Mouse (Mus musculus): Measurements from ENCODE around the gene Zfp213.
"Not testable (repeated sequence)": the region's sequence is repeated elsewhere in the genome, so short reads cannot be mapped to it uniquely, and the experiment has no call there.

Gene Zfp213

DNA sequence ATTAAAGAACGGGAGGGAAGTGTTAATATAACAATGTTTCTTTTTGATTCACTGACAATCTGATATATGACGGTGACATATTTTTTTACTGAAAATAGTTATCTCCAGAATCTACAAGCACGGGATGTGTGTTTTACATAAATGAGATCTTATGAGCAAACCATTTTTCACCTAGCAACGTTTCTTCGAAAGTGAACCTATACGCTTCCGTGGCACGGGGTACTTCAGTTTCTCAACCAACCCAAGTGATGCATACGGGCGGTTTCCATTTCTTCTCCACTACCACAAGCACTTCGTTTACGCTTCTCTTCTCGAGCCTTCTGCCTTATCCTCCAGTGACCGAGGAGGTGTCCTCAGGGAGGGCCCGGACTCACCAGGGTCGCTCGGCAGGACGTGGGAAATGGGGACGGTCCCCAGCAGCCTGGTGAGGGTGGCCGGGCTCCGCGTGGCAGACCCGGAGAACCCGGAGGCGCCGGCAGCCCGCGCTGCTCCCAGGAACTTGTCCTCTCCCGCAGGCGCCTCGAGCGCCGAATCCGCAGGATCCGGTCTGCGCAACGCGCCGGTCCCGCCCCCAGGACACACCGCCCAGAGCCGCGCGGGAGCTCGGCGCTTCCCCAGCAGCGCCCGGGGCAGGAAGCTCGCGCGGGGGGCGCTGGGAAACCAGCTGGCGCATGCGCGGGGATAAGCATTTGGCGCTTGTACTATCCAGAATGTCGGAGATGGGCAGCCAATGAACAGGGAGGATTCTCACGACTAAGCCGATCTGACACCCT is at the start of gene Zfp213:
Zfp213 (minus strand) TSS at position 644 of the 773 bp plus-strand sequence.
- DNase-seq (ENCODE audit: inconsistent ontology term): peak; percentile 99

DNA sequence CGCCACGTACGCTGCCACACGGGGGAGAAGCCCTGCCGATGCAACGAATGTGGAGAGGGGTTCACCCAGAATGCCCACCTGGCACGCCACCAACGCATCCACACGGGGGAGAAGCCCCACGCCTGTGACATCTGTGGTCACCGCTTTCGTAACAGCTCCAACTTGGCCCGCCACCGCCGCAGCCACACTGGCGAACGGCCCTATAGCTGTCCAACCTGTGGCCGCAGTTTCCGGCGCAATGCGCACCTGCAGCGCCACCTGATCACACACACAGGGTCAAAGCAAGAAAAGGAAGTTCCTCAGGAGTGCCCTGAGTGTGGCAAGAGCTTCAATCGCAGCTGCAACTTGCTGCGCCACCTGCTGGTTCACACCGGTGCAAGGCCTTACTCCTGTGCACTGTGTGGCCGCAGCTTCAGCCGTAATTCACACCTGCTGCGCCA is 46.3 kb upstream of the Zfp213 start:
- no peak for DNase-seq (ENCODE audit: inconsistent ontology term)

DNA sequence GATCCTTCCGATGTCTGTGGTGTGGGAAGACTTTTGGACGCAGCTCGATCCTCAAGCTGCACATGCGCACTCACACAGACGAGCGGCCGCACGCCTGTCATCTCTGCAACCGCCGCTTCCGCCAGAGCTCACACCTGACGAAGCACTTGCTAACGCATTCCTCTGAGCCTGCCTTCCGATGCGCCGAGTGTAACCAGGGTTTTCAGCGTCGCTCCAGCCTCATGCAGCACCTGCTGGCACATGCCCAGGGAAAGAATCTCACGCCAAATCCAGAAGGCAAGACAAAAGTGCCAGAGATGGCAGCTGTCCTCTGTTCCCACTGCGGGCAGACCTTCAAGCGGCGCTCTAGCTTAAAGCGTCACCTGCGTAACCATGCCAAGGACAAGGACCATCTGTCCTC is 45.6 kb upstream of the Zfp213 start:
- DNase-seq (ENCODE audit: inconsistent ontology term): no peak

DNA sequence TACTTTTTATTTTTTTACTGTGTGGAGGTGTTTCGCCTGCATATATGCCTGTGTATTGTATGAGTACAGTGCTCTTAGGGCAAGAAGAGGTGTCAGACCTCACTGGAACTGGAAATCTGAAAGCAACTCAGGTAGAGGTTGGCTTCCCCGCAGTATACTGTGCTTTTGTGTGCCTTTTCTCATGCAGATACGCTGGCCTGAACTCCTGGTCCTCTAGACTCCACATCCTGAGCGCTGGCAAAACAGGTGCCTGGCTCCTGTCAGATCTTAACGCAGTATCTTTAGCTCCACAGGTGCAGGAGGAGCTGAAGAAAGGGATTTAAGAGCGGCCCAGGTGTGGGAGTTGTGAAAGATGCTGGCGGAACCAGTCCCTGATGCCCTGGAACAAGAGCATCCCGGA is 41.2 kb upstream of the Zfp213 start:
- no peak for DNase-seq (ENCODE audit: inconsistent ontology term)

DNA sequence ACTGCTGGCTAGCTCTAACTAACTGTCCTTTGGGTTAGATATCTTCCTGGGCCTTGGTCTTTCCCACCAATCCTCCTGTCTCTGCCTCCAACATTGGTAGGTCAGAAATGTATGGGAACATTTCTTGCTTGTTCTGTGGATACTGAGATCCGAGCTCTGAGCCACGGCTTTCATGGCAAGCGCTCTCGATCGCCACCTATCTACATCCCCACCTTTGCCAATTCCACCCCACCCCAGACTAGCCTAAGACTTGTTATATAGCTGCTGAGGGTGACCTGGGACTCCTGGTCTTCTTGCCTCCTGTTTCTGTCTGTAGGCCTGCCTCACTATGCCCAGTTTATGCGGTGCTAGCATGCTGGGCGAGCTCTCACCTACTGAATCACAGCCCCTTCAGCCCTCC is 40.4 kb upstream of the Zfp213 start:
- no peak for DNase-seq (ENCODE audit: inconsistent ontology term)

DNA sequence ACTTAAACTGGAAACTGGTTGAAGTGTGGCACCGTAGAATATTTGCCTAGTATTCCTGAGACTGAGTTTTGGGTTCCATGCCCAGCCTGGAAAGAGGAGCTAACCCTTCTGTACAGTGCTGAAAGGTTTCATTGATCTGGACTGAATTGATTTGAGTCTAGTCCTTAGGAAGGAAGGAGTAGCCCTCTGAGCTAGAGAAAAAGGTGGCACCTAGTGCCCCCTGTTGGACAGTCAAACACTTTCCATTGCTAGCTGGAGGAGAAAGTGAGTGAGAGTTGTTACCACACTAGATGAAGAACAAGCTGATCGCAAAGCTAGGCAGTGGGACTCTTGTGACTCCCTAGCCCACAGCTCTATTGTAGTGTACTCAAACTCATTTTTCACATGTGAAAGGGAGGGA is 39.5 kb upstream of the Zfp213 start:
- peak; percentile 26 for DNase-seq (ENCODE audit: inconsistent ontology term)

DNA sequence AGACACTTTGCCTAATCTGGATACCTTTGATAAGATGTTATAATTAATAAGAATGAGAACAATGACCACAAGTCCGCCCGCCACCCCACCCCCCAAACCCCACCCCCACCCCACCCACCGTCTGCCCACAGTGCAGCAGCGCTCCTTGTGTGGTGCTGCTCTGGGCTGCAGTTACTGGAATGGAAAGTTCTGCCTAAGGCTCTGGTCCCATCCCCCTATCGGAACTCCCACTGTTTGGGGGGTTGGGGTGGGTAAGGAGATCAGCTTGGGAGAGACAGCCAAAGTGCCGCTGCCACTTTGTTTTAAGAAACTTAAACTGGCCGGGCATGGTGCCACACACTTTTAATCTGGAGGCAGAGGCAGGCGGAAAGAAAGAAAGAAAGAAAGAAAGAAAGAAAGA is 39.0 kb upstream of the Zfp213 start:
- no peak for DNase-seq (ENCODE audit: inconsistent ontology term)

DNA sequence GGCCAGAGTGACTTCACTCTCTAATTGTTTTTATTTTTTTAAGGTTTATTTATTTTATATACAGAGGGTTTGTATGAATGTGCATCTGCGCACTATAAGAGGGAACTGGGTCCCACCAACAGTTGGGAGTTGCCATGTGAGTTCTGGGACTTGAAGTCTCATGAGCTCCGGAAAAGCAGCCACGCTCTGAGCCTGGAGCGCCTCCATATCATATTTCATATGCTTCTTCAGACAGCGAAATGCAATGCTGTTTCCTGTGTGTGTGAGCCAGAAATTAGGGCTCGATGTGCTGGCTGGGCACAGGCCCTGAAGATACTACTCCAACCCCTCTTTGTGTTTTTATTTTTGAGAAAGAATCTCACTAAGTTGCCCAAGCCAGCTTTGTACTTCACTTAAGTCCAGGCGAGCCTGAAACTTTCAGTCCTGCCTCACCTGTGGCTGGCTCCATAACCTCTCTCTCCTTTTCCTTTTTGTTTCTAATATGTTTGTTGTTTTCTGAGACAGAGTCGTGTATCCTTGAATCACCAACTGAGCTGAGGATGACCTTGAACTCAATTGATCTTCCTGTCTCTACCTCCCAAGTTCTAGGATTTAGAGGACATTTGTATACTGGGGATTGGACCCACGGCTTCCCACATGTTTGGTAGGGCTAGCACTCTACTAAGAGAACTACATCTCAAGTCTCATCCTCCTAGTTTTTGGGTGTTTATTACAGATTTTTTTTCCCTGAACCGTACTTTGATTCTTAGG is 38.0 kb upstream of the Zfp213 start:
- DNase-seq (ENCODE audit: inconsistent ontology term): no peak

DNA sequence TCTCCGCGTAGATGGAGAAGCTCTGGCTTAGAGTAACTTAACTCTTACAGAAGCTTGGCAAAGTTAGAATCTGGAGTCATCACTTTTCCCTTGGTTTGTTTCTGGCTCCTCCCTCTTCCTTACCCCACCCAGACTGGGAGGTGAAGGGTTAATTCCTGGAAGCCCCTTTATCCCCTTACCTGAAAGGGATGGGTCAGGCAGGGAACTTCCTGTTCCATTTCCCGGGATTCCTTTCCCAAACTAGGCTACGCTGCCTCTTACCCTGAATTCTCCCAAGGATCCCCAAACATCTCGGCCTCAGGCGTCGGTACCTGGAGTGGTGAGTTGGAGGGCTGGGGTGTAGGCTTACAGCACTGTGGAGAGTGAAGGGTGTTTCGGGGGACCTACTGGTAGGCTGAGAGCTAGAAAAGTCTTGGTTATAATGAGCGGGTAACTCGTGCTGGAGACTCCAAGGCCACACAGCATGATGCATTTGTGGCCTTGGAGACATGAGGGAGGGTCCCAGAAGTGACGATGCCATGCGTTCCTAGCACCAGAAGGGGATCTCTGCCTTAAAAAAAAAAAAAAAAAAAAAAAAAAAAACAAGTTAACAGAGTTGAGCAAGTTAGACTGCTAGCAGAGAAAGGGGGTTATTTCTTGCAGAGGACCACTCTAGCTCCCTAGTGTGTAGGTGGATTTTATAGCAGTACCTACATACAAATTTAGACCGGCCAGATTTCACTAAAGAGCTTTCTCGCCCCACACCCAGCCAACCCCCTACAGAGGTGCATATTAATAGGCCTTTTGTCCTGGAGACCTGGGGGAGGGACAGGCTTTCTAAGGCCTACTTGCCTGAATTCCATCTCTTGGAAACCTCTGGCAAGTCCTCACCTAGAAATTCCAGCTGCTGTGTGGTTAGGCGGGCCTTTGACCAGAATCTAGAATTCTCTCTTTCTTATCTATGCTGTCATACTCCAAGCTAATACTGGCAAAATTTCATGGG is 36.9 kb upstream of the Zfp213 start, which contains the start of gene Zscan10:
Zscan10 (plus strand) TSS at position 216 of the 982 bp plus-strand sequence.
- no peak for DNase-seq (ENCODE audit: inconsistent ontology term)

DNA sequence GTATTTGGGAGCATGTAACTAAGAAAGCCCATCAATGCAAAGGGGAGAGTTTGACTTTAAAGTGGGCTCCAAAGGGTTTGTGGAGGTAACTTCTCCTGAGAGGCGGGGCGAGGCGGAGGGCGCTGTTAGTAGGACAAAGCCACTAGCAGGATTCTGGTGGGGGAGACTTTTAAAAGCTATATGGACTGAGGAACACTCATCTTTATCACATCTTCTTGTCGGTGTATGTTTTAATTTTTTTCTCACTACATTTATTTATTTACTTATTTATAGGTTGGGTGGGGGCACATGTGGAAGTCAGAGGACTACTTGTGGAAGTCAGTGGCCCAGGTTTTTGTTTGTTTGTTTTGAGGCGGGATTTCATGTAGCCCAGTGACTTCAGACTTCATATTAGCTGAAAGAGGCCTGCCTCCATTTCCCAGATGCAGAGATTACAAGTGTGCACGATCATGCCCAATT is 35.6 kb upstream of the Zfp213 start:
- DNase-seq (ENCODE audit: inconsistent ontology term): no peak

DNA sequence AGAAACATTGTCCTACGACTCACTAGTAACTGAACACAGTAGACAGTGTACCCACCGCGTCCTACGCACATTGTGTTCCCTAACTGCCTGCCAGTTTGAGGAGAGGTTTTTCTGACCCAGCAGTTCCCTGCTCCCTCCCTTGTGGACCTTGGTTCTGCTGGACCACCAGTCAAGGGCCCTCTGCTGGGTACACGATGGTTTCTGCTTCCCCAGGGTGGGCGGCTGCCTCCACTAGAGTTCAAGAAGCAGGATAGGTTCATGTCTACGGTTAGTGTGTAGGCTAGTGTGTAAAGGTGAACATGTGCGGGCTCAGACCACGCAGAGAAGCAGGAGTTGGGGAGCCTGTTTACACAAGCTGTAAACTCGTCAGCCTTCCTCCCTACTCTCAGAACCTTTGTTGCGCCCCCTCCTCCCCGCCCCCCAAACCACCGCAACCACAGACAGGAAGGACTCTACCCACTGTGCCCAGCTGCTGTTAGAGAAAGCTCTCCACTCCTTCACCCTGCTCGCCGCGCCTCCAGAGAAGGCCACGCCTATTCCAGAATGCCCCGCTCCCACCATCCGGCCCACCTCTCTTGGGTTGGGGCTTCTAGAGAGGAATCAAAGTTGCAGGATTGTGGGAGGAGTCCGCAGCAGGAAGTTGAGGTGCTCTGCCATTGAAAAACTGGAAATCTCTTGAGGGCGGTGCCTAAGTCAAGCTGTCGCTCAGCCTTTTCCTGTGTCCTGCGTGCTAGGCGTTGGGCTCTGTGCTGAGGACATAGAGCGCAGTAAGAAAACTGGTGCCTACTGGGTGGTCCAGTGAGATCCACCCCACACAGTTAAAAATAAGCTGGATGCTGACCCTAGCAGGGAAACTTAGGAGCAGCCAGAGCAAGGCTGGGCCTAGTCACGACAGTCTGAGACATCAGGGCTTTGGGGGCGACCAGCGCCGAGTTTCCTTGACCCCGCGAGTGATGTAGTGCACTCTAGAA is 34.8 kb upstream of the Zfp213 start, which contains the start of gene Zfp13:
Zfp13 (minus strand) TSS at position 906 of the 971 bp plus-strand sequence.
- DNase-seq (ENCODE audit: inconsistent ontology term): peak; percentile 96

DNA sequence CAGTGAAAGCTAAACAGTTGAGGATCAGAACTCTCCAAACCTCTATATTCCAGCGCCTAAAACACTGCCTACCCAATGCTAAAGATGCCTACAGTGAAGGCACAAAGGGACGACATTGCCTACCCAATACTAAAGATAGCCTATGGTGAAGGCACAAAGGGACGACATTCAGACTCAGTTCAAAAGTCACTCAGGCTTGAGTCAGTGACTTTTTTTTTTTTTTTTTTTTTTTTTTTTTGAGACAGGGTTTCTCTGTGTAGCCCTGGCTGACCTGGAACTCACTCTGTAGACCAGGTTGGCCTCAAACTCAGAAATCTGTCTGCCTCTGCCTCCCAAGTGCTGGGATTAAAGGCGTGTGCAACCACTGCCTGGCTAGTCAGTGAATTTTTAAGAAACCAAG is 31.1 kb upstream of the Zfp213 start:
- DNase-seq (ENCODE audit: inconsistent ontology term): not testable (repeated sequence)

DNA sequence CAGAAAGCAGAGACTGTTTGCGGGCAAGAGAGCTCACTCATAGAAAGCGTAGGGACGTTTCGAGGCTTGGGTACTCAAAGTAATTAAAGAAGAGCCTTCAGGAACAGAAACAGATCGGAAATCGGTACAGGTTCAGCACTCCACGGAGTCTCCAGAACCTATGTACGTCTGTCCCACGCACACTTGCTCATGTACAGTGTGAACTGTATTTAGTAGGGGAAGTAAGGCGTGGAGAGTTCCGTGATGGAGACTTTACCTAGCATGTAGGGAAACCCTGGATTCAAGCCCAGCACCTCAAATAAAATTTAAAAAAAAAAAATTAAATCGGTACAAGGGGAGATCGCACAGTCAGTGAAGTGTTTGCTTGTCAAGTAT is 28.9 kb upstream of the Zfp213 start:
- DNase-seq (ENCODE audit: inconsistent ontology term): no peak

DNA sequence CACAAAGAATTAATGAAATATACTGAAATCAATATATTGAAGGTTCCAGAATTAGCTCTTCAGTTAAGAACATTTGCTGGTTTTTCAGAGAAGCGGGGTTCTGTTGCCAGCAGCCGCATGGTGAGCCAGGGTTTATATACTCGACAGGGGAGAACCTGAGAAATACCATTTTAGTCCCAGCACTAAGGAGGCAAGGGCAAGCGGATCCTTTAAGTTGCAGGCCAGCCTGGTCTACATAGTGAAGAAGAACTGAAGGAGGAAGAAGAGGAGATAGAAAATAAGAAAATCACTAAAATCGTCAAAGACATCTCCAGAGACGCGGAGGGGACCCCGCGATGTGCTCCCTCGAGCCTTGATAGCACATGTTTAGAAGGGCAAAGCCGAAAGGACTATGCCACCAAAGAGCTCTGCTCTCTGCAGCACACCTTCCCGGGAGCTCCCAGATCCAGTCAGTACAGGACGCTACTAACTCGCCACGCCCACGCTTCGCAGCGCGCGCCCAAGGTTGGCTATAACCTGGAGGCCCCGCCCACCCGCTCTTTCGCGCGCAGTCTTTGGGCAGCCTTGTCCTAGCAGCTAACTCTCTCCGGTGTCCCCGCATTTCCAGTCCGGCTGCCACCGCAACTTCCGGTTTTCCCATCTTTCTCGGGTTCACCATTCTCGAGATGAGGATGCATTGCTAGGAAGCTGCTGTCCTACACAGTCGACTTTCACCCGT is 28.3 kb upstream of the Zfp213 start:
- peak; percentile 99 for DNase-seq (ENCODE audit: inconsistent ontology term)

DNA sequence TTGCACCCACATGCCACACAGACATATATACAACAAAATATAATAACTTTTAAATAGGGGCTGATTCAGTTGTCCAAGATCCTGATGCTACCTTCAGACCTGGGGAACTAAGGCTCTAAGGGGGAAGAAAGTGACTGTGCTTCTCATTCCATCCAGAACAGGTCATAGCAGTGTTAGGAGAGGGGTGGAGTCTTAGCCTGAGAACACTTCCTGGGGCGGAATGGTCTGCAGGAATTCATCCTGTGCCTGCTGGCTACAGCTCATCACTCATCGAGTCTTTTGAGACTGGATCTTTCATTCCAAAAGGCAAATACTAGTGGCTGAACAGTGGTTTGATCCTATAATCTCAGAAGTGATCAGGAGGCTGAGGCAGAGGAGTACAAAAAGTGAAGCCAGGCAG is 23.2 kb upstream of the Zfp213 start:
- no peak for DNase-seq (ENCODE audit: inconsistent ontology term)

DNA sequence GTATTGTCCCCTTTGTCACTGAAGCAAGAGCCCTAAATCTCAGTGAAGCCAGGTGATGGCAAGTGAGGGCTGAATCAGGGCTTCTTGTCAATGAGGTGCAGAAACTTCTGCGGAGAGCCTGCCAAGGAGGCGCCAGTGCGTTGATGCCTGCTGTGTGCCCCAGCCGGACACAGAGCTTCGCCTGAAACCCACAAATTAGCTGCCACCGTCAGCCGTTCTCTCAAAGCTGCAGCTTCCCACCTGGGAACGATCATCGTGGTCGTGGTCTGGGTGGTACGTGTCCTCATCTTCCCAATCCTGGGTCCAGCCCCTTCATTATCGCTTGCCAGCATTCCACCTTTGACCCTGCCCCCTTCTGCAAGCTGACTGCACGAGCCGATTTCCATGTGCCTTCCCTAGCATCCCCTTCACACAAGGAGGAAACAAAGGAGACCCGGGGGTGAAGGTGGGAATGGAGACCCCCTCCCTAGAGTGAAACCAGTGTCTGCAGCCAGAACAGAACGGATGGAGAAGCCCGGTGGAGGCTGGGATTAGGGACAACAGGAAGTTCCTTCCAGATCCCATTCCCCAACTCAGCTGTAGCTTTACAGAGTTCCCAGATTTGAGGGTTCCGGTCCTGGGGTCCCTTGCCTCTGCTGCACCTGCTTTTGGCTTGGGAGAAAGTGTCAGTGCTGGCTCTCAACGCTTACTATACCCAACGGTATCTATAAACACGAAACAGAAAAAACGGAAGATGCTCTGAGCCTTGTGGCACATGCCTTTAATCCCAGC is 21.9 kb upstream of the Zfp213 start:
- DNase-seq (ENCODE audit: inconsistent ontology term): peak; percentile 78

DNA sequence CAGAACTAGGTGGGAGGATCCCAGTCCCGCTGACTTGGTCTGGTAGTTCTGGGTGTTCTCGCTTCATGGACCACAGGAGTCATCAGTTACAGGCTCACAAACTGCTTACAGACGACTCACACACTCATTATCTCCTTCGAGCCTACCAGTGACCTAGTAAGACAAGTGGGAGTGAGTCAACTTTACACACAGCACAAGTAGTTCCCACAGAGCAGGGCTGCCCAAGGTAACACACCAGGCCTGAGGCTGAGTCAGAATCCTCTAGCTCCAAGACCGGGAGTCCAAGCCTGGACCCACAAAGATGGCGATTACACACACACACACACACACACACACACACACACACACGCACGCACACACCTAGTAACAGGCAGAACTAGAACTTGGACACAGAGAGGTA is 20.7 kb upstream of the Zfp213 start:
- DNase-seq (ENCODE audit: inconsistent ontology term): no peak

DNA sequence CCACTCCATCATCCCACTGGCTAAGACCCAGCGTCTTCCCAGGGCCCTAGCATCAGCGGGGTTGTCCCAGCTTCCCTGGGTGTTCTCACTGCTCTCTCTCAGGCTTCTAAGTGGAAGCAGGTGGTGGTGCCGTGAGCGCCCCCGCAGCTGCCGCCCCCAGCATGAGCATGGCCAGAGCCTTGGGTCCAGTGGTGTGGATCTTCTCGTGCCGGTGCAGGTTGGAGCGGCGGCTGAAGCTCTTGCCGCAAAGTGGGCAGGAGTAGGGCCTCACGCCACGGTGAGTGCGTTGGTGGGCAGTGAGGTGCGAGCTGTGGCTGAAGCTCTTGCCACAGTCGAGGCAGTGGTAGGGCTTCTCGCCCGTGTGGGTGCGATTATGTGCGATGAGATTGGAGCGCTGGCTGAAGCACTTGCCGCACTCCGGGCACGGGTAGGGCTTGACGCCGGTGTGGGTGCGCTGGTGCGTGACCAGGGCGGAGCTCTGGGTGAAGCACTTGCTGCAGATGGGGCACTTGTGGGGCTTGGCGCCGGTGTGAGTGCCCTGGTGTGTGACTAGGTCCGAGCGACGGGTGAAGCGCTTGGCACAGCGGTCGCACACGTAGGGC is 12.0 kb upstream of the Zfp213 start:
- DNase-seq (ENCODE audit: inconsistent ontology term): no peak

DNA sequence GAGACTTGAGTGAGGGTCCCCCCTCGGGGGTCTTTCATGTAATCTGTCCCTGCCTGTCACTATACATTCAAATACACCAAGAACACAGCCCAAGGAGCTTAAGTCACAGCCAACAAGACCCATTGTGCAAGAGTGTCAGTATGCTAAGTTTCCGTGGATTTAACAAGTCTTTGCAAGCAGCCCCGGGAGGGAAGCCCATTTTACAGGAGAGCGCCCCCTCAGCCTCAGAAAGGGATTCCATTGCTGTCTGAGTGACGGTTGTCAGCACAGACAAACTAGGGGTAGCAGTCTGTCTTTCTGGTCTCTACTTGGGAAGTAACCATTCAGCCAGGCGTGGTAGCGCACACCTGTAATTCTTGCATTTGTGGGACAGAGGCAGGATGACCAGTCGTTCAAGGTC is 10.1 kb upstream of the Zfp213 start:
- DNase-seq (ENCODE audit: inconsistent ontology term): no peak

All from Muller cell, postnatal 12 days (primary cell).